Mouse (Mus musculus) large intestine, adult 2 months (tissue): ENCODE data around the gene Gm10663. TPM values are rescaled to one million over a fixed set of nuclear protein-coding genes. Genes with fewer than 3 reads are reported as not detected.

Experiments
- DNase-seq: peaks from one replicate; pipeline ENCODE4 v3.0.0-alpha.2; 2012; ENCODE audit warnings: low read depth, low spot score
- WGBS: fragments of 180-500 bp; shearing (Covaris S2); methylation state at CpG from one replicate; pipeline ENCODE4 v1.1.7; 2018; 5-methylcytosine and 5-hydroxymethylcytosine counted together
- polyA plus RNA-seq: library from polyadenylated mRNA; depleted of rRNA; stranded (reverse); fragments of >200 nt; gene quantifications from 2 replicates; pipeline ENCODE4 v1.2.3, GENCODE M21; 2012; rRNA removed

Gene Gm10663
- polyA plus RNA-seq, 1 experiment, result not detected

DNA sequence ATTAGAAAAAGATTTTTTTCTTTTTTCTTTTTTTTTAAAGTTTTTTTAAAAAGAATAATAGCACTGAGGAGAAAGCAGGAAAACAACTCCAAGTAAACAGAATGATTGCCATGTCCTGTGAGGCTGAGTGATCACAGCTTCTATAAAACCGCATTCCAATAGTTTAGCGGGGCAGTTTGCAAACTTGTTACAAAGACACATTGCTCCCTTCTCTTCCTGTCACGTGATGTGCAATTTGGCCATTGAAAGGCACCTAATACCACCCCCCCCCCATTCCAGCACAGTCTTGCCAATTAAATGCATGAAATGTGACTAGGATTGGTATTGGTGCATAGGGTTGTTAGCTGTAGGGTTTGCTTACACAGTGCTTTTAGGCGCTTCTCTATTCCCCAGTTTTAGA is 3.8 kb upstream of the Gm10663 start:
- WGBS, result 45% methylated on average over 4 of the region's 4 CpGs
- no peak for DNase-seq

GRCm38 (mm10) chr8:65080731-65081130 is 5.9 kb downstream of the Gm10663 start:
- no peak for DNase-seq
- WGBS, result 75% methylated on average over 9 of the region's 9 CpGs

- DNase-seq, result no peak
- 79% methylated on average over 2 of the region's 2 CpGs for WGBS
These were observed 10.8 kb downstream of the Gm10663 start for GRCm38 (mm10) chr8:65085680-65086079.

- 73% methylated on average over 8 of the region's 8 CpGs for WGBS
These were observed 12.9 kb downstream of the Gm10663 start for GRCm38 (mm10) chr8:65087711-65088110.

GRCm38 (mm10) chr8:65088120-65088519 is 13.3 kb downstream of the Gm10663 start:
- WGBS, result 93% methylated on average over 12 of the region's 12 CpGs
- DNase-seq, result no peak

More at GRCm38 (mm10) chr8:65087711-65088110, 12.9 kb downstream of the Gm10663 start:
- DNase-seq, result no peak

DNA sequence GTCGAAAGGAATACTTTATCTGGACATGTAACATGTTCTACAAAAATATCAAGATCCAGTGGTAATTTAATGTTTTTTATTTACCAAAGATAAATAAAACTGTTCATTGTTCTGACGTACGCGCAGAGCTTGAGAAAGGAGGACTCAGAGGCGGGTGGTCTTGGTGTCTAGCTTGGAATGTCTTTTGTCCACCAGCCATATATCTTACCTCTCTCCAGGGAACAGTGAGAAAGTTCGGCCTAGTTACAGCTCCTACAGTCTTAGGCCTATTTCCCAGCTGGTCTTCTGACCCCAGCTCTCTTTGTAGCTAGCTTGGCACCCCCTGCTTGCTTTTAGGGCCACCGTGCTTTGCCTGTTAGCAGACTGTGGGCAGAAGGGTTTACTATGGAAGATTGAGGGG is 14.9 kb downstream of the Gm10663 start:
- no peak for DNase-seq
- WGBS, result 79% methylated on average over 7 of the region's 7 CpGs

DNA sequence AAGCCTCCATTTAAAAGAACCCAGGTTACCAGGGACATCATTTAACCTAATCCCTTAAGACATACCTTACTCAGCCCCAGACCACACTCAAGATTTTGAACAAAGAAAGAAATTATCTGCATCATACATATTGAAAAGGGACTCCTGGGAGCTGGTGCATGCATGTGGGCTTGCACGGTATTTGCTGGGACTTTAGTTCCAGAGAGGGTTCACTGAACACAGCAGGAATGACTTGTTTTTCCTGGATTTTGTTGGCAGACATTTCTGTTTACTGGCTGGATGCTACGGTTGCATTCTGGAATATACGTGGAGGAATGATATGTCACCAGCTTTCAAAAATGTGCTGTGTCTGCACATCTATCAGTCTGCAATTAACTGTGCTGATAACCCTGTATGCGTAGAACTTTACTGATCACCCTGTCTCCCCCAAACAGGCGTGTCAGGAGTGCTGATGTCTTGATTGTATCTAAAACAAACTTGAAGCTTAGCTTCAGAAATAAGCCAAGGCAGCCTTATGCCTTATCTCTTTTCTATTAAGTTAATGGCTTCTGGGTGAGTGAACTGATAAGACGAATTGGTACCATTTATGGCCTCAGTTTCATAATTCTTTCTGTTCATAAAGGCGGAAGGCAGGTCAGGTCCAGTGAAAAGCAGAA is 23.1 kb downstream of the Gm10663 start:
- no peak for DNase-seq
- WGBS, result 38% methylated on average over 7 of the region's 7 CpGs

GRCm38 (mm10) chr8:65099735-65100134 is 24.9 kb downstream of the Gm10663 start:
- no peak for DNase-seq
- WGBS, result 32% methylated on average over 3 of the region's 3 CpGs

DNA sequence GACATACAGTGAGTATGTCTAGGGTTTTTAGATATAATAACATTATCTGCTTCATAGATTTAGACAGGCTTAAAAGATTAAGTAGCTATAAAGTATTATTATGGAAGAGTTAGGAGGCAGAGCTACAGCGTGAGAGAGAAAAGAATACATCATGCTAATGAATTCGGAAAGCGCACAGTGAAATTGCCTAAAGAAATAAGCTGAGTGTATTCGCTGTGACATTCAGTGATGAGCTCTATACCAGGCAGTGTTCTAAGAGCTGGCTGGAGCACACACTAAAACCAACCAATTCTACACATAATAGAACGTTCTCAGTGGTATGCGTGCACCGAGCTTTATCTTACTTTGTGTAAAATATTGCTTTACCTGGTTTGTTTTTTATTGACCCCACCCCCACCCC is 28.8 kb downstream of the Gm10663 start:
- 86% methylated on average over 7 of the region's 7 CpGs for WGBS

DNA sequence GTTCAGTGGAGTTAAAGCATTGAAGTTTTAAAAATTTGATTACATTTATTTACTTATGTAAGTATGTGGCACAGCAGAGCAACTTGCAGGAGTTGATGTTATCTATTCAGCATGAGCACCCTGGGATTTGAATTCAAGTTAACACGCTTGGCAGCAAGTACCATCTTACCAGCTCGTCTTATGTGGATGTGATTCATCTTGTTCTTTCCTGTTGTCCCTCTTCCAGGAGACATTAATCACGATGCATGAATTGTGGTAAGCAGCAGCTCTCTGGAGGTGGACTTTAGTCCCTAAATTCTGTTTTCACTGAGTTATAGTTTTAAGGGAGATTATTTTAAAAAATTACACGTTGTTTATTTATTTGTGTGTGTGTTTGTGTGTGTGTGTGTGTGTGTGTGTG is 29.2 kb downstream of the Gm10663 start:
- 44% methylated on average over 4 of the region's 4 CpGs for WGBS
- DNase-seq, result no peak

More for the DNA sequence above, 28.8 kb downstream of the Gm10663 start:
- no peak for DNase-seq

DNA sequence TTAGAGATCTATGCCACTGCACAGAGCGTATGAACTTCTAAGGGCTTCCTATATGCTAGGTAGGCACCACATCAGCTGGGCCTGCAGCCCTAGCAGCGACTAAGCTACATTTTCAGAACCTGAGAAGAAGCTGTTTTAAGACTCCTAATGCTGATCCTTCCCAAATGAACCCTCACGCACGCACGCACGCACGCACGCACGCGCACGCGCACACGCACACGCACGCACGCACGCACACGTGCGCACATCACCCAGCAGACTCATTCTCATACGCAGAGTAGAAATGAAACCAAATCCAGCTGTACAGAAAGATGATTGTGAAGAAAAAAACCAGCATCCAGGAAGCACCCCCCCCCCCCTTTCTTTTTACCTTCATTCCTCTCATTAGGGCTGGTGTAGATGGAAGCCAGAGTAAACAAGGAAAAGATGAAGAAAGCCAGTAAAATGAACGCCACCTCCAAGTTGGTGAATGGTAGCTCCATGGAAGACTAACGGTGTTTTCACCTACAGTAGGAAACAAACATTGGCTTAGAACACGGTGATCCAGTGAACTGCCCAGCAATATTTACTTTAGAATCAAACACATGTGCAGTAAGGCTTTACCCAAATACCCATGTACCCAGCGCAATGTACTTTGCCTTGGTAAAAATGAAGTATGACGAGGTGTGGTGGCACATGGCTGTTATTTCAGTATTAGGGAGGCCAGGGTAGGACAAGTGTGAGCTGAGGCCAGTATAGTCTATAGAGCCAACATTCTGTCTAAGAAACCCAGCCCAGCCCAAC is 33.3 kb downstream of the Gm10663 start:
- WGBS, result 84% methylated on average over 25 of the region's 25 CpGs
- DNase-seq, result no peak

- 57% methylated on average over 6 of the region's 6 CpGs for whole genome bisulfite sequencing
- no peak for DNase-seq
These were observed 34.1 kb downstream of the Gm10663 start for GRCm38 (mm10) chr8:65108936-65109335.

GRCm38 (mm10) chr8:65110285-65110691 is 35.5 kb downstream of the Gm10663 start:
- no peak for DNase-seq
- 39% methylated on average over 5 of the region's 5 CpGs for WGBS

DNA sequence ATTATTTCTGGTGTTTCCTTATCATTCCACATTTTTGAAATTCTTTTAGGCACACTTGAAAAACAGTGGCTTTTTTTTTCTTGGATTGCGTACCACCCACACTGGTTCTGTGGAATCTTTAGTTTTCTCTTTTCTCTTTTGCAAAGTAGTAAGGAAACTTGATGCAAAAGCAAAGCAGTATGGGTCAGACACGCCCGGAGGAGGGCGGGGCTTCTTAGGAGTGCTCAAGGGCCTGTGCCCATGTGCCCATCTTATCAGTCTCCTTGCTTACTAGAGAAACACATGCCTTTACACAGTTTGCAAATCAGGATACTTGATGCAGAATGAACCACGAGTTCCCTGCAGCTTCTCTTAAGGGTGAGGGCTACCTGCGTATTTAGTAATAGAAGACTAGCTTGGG is 37.3 kb downstream of the Gm10663 start:
- 68% methylated on average over 6 of the region's 6 CpGs for WGBS
- DNase-seq, result no peak

- peak; percentile 79 for DNase-seq
- WGBS, result 23% methylated on average over 1 of the region's 1 CpGs
These were observed 51.2 kb downstream of the Gm10663 start for GRCm38 (mm10) chr8:65126014-65126413.

DNA sequence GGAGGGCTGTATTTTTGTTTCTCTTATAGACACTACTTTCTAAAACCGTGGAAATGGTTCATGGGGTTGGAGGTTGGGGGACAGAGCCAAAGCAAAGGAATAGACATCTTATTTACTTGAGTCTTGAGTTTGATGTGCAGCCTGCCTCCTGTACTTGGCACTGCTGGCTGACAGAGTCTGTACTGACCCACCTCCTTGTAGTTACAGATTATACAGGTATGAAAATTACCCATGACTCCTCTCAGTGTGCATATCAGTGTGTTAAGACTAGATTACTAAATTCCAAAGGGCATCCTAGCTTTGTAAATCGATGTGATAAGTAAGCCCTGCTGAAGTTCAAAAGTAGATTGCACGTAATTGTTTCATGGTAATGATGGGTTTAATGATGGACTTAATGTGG is 51.6 kb downstream of the Gm10663 start:
- 23% methylated on average over 3 of the region's 3 CpGs for WGBS
- no peak for DNase-seq

Other genes starting within 250 kb of the Gm10663 start
- 10.2 and 12.3 TPM in 2 replicates for gene Klhl2, start 225.0 kb upstream of the Gm10663 start, polyA plus RNA-seq
- gene Tmem192, start 127.8 kb upstream of the Gm10663 start, polyA plus RNA-seq, result 30.1 and 35.5 TPM in 2 replicates
- not detected in 2 replicates for gene Trim75, start 87.2 kb upstream of the Gm10663 start, polyA plus RNA-seq
- gene Trim61, start 56.5 kb upstream of the Gm10663 start, polyA plus RNA-seq, result not detected in 2 replicates
- not detected in 2 replicates for gene Trim60, start 56.4 kb upstream of the Gm10663 start, polyA plus RNA-seq
- not detected in 2 replicates for gene Apela, start 37.7 kb upstream of the Gm10663 start, polyA plus RNA-seq
- gene BC030870, start 54.5 kb downstream of the Gm10663 start, polyA plus RNA-seq, result 7.6 and 10.4 TPM in 2 replicates